Mouse (Mus musculus): ENCODE results near the gene Daam2.

GRCm38 (mm10) chr17:49499635-49500034 lies 64.5 kb downstream of the Daam2 start:
- no peak for TF ChIP-seq CTCF (IDR thresholded peaks at IDR 0.05; ENCODE audit: low read depth, low read length)
- TF ChIP-seq EP300 (IDR thresholded peaks at IDR 0.05; ENCODE audit: insufficient read depth, low read depth, low read length), result no peak

All from ES-Bruce4 (cell line).